Mouse (Mus musculus): Measurements from ENCODE around the gene Mn1.
A peak's percentile ranks its signal among the peaks of the same experiment; 100 is the strongest.

The Mn1 gene

GRCm38 (mm10) chr5:111490599-111490998, 73.4 kb downstream of the Mn1 start:
- DNase-seq = no peak

GRCm38 (mm10) chr5:111491485-111491884, 74.3 kb downstream of the Mn1 start:
- no peak for DNase-seq

GRCm38 (mm10) chr5:111500036-111500435, 82.9 kb downstream of the Mn1 start:
- DNase-seq = no peak

GRCm38 (mm10) chr5:111501691-111502441, 84.7 kb downstream of the Mn1 start:
- DNase-seq = no peak

- no peak for DNase-seq
These were observed 88.1 kb downstream of the Mn1 start for GRCm38 (mm10) chr5:111505241-111505640.

GRCm38 (mm10) chr5:111505824-111506223, 88.7 kb downstream of the Mn1 start:
- DNase-seq = no peak

GRCm38 (mm10) chr5:111506410-111506809, 89.2 kb downstream of the Mn1 start:
- DNase-seq = peak; percentile 61 to 75

Data from lung, postnatal 4 days (tissue).